Mouse (Mus musculus): ENCODE measurements around the gene Gm9495.
"Not testable (repeated sequence)": the region's sequence is repeated elsewhere in the genome, so short reads cannot be mapped to it uniquely, and the experiment has no call there.

Gene Gm9495

GRCm38 (mm10) chr8:69453465-69453864 lies at the start of gene Gm9495:
Gm9495 (minus strand) TSS chr8:69453565.
- DNase-seq (ENCODE audit: low spot score), result not testable (repeated sequence)

GRCm38 (mm10) chr8:69474946-69475345 lies 21.6 kb upstream of the Gm9495 start:
- not testable (repeated sequence) for DNase-seq (ENCODE audit: low spot score)

GRCm38 (mm10) chr8:69420018-69420417 lies 33.3 kb downstream of the Gm9495 start:
- not testable (repeated sequence) for DNase-seq (ENCODE audit: low spot score)

GRCm38 (mm10) chr8:69414326-69414725 lies 39.0 kb downstream of the Gm9495 start:
- DNase-seq (ENCODE audit: low spot score), result no peak

- DNase-seq (ENCODE audit: low spot score), result no peak
These were observed 48.6 kb downstream of the Gm9495 start for GRCm38 (mm10) chr8:69404768-69405167.

- DNase-seq (ENCODE audit: low spot score), result no peak
These were observed 53.4 kb downstream of the Gm9495 start for GRCm38 (mm10) chr8:69399956-69400443.

- DNase-seq (ENCODE audit: low spot score), result no peak
These were observed 54.0 kb downstream of the Gm9495 start for GRCm38 (mm10) chr8:69399181-69399955.

GRCm38 (mm10) chr8:69396196-69396595 lies 57.2 kb downstream of the Gm9495 start:
- DNase-seq (ENCODE audit: low spot score), result no peak

- DNase-seq (ENCODE audit: low spot score), result peak; percentile 95
These were observed 58.1 kb downstream of the Gm9495 start for GRCm38 (mm10) chr8:69395050-69395789.

- no peak for DNase-seq (ENCODE audit: low spot score)
These were observed 69.0 kb downstream of the Gm9495 start for GRCm38 (mm10) chr8:69384361-69384760.
